Mouse (Mus musculus) CH12.LX (cell line): ENCODE results near the gene Rft1.

ENCODE experiments used
- CTCF ChIP-seq, 2 experiments: IDR thresholded peaks in 1 of 2; conservative IDR thresholded peaks in 1 of 2; 2 replicates each; pipeline ENCODE4 v1.5.1; 2011 to 2012; ENCODE audit warnings: low read depth in 2 of 2, low read length in 2 of 2, improper control_type of control experiment in 1 of 2, inconsistent platforms in 1 of 2, mild to moderate bottlenecking in 1 of 2, moderate library complexity in 1 of 2
- HCFC1 ChIP-seq: IDR thresholded peaks from 2 replicates; pipeline ENCODE4 v1.6.1; 2012; ENCODE audit warnings: low read depth, mild to moderate bottlenecking, inconsistent platforms, low read length, improper control_type of control experiment

DNA sequence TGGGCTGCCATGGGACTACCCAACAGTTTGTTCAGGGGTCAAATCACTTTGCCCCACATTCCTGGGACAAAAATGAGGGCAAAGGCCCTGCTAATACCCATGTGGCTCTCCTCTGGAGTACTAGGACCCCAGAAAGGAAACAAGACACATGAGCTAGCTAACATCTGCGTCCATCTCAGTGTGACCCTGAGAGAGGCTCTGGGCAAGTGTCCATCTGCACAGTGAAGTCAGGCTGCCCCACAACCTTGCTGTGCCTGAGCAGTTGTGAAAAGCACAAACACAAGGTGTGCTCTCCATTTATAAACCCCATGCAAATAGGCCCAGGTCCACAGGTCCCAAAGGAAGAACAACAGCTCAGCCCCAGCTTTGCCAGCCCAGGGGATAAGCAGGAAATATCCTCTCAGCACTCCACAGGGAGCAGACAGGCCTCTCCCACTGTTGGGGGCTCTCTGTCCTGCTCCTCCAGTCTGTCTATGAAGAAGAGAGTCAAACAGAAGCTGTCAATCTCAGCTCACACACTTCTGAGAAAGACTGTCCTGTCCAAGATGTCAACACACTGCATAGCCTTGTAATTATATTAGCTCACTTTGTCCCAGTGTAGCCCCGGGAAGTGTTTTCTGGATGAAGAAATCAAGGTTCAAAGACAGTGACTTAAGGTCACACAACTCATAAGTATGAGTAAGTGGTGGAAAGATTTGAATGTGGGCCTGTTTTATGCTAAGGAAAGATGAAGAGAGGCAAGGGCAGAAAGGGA lies 41.0 kb upstream of the Rft1 start:
- TF ChIP-seq HCFC1: no peak
- no peak for TF ChIP-seq CTCF (conservative IDR thresholded peaks at IDR 0.05 in 1 of 2, IDR thresholded peaks at IDR 0.05 in 1 of 2; ENCODE audit: low read depth in 2 of 2, low read length in 2 of 2)
